Mouse (Mus musculus) naive thymus-derived CD4-positive, alpha-beta T cell, adult 2 months (primary cell): ENCODE data around the gene Rbfox3.
A peak's percentile ranks its signal among the peaks of the same experiment; 100 is the strongest.
"Not testable (repeated sequence)": the region's sequence is repeated elsewhere in the genome, so short reads cannot be mapped to it uniquely, and the experiment has no call there.

Source experiments
- DNase-seq: peaks from one replicate; pipeline ENCODE4 v3.0.0-alpha.2; 2011; ENCODE audit warnings: low read depth

Gene Rbfox3

GRCm38 (mm10) chr11:118825280-118826094, 85.9 kb downstream of the Rbfox3 start:
- no peak for DNase-seq

GRCm38 (mm10) chr11:118821353-118821752, 90.0 kb downstream of the Rbfox3 start:
- no peak for DNase-seq

GRCm38 (mm10) chr11:118818528-118818927, 92.9 kb downstream of the Rbfox3 start:
- DNase-seq = no peak

DNA sequence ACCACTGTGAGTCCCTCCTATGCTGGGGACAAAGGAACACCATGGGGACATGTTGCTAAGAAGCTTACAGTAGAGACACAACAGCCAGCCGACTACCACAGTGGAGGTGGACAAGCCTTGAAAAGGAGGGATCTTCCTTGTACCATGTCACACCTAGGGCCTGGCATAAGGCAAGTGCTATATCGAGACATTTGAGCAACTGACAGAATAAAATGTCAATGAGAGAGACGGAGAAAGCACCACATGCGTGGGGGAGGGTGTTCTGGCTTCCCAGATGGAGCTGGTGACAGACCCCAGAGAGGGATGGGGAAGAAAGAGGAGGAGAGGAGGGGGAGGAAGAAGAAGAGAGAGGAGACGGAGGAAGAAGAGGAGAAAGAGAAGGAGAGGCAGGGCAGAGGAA, 96.3 kb downstream of the Rbfox3 start:
- no peak for DNase-seq

- DNase-seq = no peak
These were observed 97.5 kb downstream of the Rbfox3 start for GRCm38 (mm10) chr11:118813942-118814341.

DNA sequence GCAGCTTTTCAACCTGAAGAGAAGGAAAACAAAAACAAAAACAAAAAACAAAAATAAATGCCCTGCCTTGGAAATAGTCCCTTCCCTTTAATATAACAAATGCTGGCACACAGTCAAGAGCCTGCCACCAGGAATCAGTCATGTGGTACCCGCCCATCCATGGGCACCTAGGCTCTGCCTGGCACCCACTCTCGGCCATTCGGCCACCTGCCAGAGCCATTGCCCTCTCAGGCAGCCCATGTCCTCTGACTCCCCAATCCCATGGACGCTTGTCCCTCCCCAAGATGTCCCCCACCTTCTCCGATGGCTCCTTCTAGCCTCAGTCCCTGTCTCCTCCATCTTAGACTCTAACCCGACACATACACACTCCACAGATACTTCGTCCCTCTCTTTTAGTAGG, 100.0 kb downstream of the Rbfox3 start:
- DNase-seq = no peak

DNA sequence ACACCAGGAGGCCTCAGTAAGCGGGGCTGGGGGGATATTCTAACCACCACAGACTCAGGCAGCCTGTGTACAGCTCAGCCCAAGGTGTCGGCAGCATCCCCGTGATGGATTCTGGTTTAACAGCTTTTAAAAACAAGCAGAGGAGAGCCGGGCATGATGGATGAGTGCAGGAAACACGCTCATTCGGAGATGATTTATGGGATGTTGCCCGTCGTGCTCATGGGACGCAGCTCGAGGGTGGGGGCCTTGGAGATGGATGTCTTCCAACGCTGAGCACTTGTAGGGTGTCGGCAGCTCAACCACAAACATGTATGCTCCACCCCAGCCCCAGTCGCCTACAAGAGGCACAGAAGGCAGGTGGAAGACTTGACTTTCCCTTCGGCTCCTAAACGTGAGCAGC, 103.9 kb downstream of the Rbfox3 start:
- DNase-seq = no peak

- DNase-seq = no peak
These were observed 116.4 kb downstream of the Rbfox3 start for GRCm38 (mm10) chr11:118794856-118795602.

DNA sequence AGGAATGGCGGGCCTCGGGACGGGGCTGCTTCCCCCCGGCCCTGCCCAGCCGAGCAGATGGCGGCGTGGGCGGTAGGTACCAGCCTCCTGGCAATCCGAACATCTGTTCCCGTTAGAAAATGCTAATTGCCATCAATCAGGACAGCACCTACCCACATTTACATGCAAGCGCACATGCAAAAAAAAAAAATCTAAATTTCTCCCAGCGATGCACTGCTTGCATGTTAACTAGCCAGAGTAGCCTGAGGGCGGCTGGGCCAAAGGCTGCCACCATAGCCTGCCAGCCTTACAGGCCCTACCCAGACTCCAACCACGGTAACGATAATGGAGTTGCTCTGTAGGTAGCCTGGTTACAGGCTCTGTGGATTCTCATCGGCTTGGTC, 117.8 kb downstream of the Rbfox3 start:
- DNase-seq = no peak

DNA sequence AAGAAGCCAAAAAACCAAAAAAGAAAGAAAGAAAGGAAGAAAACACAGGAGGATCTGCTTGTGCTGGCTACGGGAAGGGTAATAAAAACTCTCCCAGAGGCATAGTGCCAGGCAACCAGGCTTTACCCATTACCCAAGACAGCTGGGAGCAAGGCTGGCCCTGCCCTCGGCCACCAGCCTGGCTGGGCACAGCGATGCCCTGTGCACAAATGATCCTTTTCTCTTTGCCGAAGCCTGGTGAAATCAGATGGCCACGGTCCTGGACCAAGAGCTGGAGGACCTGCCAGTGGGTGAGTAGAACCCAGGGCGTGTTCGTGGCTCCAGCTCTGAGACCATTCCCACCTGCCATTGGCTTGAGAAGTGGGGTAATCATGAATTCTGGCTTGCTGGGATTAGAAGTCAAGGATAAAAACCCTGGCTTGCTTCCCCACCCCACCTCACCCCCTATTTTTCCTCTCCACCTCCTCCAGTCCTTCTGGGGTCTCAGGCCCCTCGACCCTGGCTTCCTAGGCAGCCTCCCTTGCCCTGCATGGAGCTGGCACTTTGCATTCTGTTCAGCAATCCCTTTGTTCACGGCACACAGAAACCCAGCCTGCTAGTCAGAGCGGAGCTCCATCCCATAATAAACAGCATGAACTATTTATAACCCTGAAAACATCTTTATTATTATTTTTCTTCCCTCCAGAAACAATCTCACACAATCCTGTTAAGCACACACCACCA, 118.3 kb downstream of the Rbfox3 start:
- no peak for DNase-seq

- no peak for DNase-seq
These were observed 119.1 kb downstream of the Rbfox3 start for GRCm38 (mm10) chr11:118792163-118792915.

GRCm38 (mm10) chr11:118791391-118791790, 120.0 kb downstream of the Rbfox3 start:
- DNase-seq = no peak

- DNase-seq = no peak
These were observed 123.3 kb downstream of the Rbfox3 start for GRCm38 (mm10) chr11:118788091-118788490.

- DNase-seq = no peak
These were observed 128.7 kb downstream of the Rbfox3 start for GRCm38 (mm10) chr11:118782677-118783076.

DNA sequence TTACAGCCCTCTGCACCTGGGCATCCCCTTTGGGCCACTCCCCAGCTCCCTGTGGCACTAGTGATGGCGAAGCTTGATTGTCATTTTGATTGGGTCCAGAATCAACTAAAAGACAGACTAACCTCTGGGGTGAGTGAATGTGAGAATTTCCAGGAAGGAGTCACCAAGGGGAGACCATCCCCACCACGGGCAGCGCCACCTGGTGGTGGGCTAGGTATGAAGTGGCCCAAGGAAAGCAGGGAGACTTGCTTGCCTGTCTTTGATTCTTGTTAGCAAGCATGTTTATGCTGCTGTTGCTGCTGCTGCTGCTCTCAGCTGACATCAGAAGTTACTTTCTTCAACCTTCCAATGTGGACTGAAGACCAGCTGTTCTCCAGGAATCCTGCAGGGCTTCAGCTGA, 135.6 kb downstream of the Rbfox3 start:
- DNase-seq = peak; percentile 42

GRCm38 (mm10) chr11:118774777-118775176, 136.6 kb downstream of the Rbfox3 start:
- DNase-seq = not testable (repeated sequence)

GRCm38 (mm10) chr11:118773076-118773583, 138.3 kb downstream of the Rbfox3 start:
- no peak for DNase-seq

- DNase-seq = no peak
These were observed 140.0 kb downstream of the Rbfox3 start for GRCm38 (mm10) chr11:118771358-118771757.

- no peak for DNase-seq
These were observed 140.6 kb downstream of the Rbfox3 start for GRCm38 (mm10) chr11:118770789-118771188.

DNA sequence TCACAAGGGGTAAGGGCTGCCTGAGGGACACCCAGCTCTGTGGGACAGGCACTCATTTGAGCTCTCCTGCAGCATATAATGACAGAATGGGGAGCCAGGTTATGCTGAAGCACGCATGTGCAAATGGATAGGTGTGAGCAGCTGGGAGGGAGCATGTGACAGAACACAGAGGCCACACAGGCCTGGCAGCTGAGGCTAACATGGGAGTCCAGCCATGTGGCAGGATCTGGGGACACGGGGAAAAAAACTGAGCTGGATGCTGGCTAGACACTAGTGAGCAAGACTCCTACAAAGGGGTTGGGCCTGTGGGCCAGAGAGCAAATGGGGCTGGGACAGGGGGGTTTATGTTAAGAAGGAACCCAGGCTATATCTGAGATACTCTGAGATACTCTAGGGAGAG, 141.9 kb downstream of the Rbfox3 start:
- no peak for DNase-seq

- DNase-seq = no peak
These were observed 143.0 kb downstream of the Rbfox3 start for GRCm38 (mm10) chr11:118768441-118768840.

GRCm38 (mm10) chr11:118767411-118767810, 144.0 kb downstream of the Rbfox3 start:
- no peak for DNase-seq
